Mouse (Mus musculus) midbrain, embryonic 16.5 days (tissue): Measurements from ENCODE around the gene Carns1. TPM values are rescaled to one million over a fixed set of nuclear protein-coding genes. Genes with fewer than 3 reads are reported as not detected.
"Not testable (repeated sequence)": the region's sequence is repeated elsewhere in the genome, so short reads cannot be mapped to it uniquely, and the experiment has no call there.

Experiments
- ATAC-seq: fragments of 200-750 bp; cut with Nextera tagmentation; 2 replicates; pipeline ENCODE4 v1.8.0; 2017; ENCODE audit warnings: moderate TSS enrichment
- H3K27ac ChIP-seq: fragments of 300-500 bp; sonication (generic); 2 replicates; pipeline ENCODE4 v1.5.1; 2014; ENCODE audit warnings: mild to moderate bottlenecking, low read length, mixed read lengths
- H3K27me3 ChIP-seq: fragments of 300-500 bp; sonication (generic); 2 replicates; pipeline ENCODE4 v1.6.1; 2014; ENCODE audit warnings: low read depth, low read length, mixed read lengths; ENCODE audit not compliant: control insufficient read depth, insufficient read depth
- H3K36me3 ChIP-seq: fragments of 300-500 bp; sonication (generic); 2 replicates; pipeline ENCODE4 v1.6.1; 2014; ENCODE audit warnings: mild to moderate bottlenecking, low read length, moderate library complexity, mixed read lengths; ENCODE audit not compliant: control insufficient read depth, insufficient read depth
- H3K4me1 ChIP-seq: fragments of 300-500 bp; sonication (generic); 2 replicates; pipeline ENCODE4 v1.6.1; 2014; ENCODE audit warnings: mild to moderate bottlenecking, low read length, mixed read lengths; ENCODE audit not compliant: control insufficient read depth, insufficient read depth
- H3K4me2 ChIP-seq: fragments of 300-500 bp; sonication (generic); 2 replicates; pipeline ENCODE4 v1.6.1; 2014; ENCODE audit warnings: mild to moderate bottlenecking, low read length, mixed read lengths
- H3K4me3 ChIP-seq: fragments of 300-500 bp; sonication (generic); 2 replicates; pipeline ENCODE4 v1.5.1; 2014; ENCODE audit warnings: low read depth, mild to moderate bottlenecking, low read length, moderate library complexity, mixed read lengths
- H3K9ac ChIP-seq: fragments of 300-500 bp; sonication (generic); 2 replicates; pipeline ENCODE4 v1.6.1; 2014; ENCODE audit warnings: low read depth, low read length, mixed read lengths
- H3K9me3 ChIP-seq: fragments of 300-500 bp; sonication (generic); replicated peaks from 2 replicates; pipeline ENCODE4 v1.6.1; 2014; ENCODE audit warnings: mild to moderate bottlenecking, low read length, mixed read lengths; ENCODE audit not compliant: control insufficient read depth, poor library complexity, severe bottlenecking
- WGBS: fragments of 180-500 bp; shearing (Covaris S2); extraction: QIAGEN DNeasy Blood & Tissue Kit; methylation state at CpG from one replicate; pipeline ENCODE4 v1.1.7; 2014; 5-methylcytosine and 5-hydroxymethylcytosine counted together
- polyA plus RNA-seq: library from polyadenylated mRNA; unstranded; fragments of >200 nt; fragmentation: Nextera tagmentation; extraction: Ambion mirVana; gene quantifications from 2 replicates; pipeline ENCODE4 v1.2.1, GENCODE M21; 2015

Gene Carns1
- polyA plus RNA-seq, 1 experiment from 2014 or later: 5.2 TPM

- no peak overlapping the region for H3K4me2 ChIP-seq
- peaks cover 15% of the 10 kb centered on the region for H3K4me1 ChIP-seq
- H3K27me3 ChIP-seq: no peaks in the 10 kb centered on the region
- H3K9me3 ChIP-seq: no peaks in the 10 kb centered on the region
- no peak for ATAC-seq
- H3K9ac ChIP-seq: no peak overlapping the region
- H3K36me3 ChIP-seq: no peaks in the 10 kb centered on the region
- H3K27ac ChIP-seq: no peak overlapping the region
- H3K4me3 ChIP-seq: no peak overlapping the region
- WGBS: 86% methylated on average over 16 of the region's 16 CpGs
Measured at GRCm38 (mm10) chr19:4144550-4145498, 30.5 kb downstream of the Carns1 start.

GRCm38 (mm10) chr19:4143759-4144268 is 31.5 kb downstream of the Carns1 start, which contains the start of gene Cabp4:
Gene Cabp4, minus strand, starts transcription at chr19:4144033.
- no peak within 1 kb of the TSS for H3K27ac ChIP-seq
- H3K27me3 ChIP-seq: no peaks in the 10 kb centered on the region
- H3K9me3 ChIP-seq: no peaks in the 10 kb centered on the region
- 86% methylated on average over 7 of the region's 7 CpGs for WGBS
- no peak within 1 kb of the TSS for H3K9ac ChIP-seq
- H3K4me1 ChIP-seq: peaks cover 5% of the 10 kb centered on the region; the same call in 1 of the 2 replicates
- H3K4me2 ChIP-seq: no peak within 1 kb of the TSS
- H3K36me3 ChIP-seq: no peaks in the 10 kb centered on the region
- no peak for ATAC-seq
- no peak within 1 kb of the TSS for H3K4me3 ChIP-seq

GRCm38 (mm10) chr19:4142416-4143173 is 32.7 kb downstream of the Carns1 start:
- Histone ChIP-seq H3K27me3 (no peaks in the 10 kb centered on the region), H3K27ac (no peak overlapping the region), H3K4me3 (no peak overlapping the region), H3K9me3 (no peaks in the 10 kb centered on the region), H3K4me1 (no peaks in the 10 kb centered on the region; the same call in 1 of the 2 replicates), H3K9ac (no peak overlapping the region), H3K36me3 (no peaks in the 10 kb centered on the region), H3K4me2 (no peak overlapping the region)
- WGBS: 90% methylated on average over 18 of the region's 18 CpGs
- ATAC-seq: no peak

- no peak overlapping the region for H3K4me2 ChIP-seq
- ATAC-seq: no peak
- no peaks in the 10 kb centered on the region for H3K36me3 ChIP-seq
- no peak overlapping the region for H3K9ac ChIP-seq
- no peak overlapping the region for H3K27ac ChIP-seq
- WGBS: 90% methylated on average over 6 of the region's 6 CpGs
- H3K4me3 ChIP-seq: no peak overlapping the region
- no peaks in the 10 kb centered on the region for H3K27me3 ChIP-seq
- H3K9me3 ChIP-seq: no peaks in the 10 kb centered on the region
- H3K4me1 ChIP-seq: no peaks in the 10 kb centered on the region; the same call in 1 of the 2 replicates
Measured at GRCm38 (mm10) chr19:4140147-4140546, 35.1 kb downstream of the Carns1 start.

- Histone ChIP-seq H3K9ac (no peak within 1 kb of the TSS), H3K4me2 (no peak within 1 kb of the TSS), H3K27ac (no peak within 1 kb of the TSS), H3K27me3 (no peaks in the 10 kb centered on the region), H3K9me3 (no peaks in the 10 kb centered on the region), H3K36me3 (no peaks in the 10 kb centered on the region), H3K4me1 (no peaks in the 10 kb centered on the region; the same call in 1 of the 2 replicates), H3K4me3 (no peak within 1 kb of the TSS)
- ATAC-seq: no peak
- 57% methylated on average over 2 of the region's 2 CpGs for WGBS
Measured at GRCm38 (mm10) chr19:4139446-4139845, 35.8 kb downstream of the Carns1 start, which contains the start of gene Gpr152. Gene Gpr152, plus strand, starts transcription at chr19:4139787.

- Histone ChIP-seq H3K27me3 (no peaks in the 10 kb centered on the region), H3K4me2 (no peak overlapping the region), H3K4me1 (no peaks in the 10 kb centered on the region; the same call in 1 of the 2 replicates), H3K27ac (no peak overlapping the region), H3K9ac (no peak overlapping the region), H3K36me3 (peaks cover 3% of the 10 kb centered on the region), H3K9me3 (no peaks in the 10 kb centered on the region), H3K4me3 (no peak overlapping the region)
- 86% methylated on average over 5 of the region's 5 CpGs for WGBS
- ATAC-seq: no peak
Measured at GRCm38 (mm10) chr19:4137913-4138312, 37.4 kb downstream of the Carns1 start.

GRCm38 (mm10) chr19:4136463-4136862 is 38.8 kb downstream of the Carns1 start:
- 81% methylated on average over 5 of the region's 5 CpGs for WGBS
- H3K4me1 ChIP-seq: no peaks in the 10 kb centered on the region; the same call in 1 of the 2 replicates

DNA sequence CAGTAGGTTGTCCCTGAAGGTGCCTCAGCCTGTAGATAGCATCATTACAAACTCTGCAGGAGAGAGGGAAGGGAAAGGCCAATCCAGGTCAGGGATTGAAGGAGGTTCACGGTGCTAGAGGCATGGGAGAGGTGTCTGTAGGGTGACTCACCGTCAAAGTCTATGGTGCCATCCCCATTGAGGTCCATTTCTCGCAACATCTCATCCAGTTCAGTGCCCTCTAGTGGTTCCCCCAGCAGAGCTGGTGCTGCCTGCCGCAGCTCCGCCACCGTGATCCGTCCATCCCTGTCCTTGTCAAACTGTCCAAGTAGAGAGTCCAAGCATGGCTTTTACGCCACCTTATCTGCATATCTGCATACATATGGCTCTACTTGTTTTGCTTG is 39.3 kb downstream of the Carns1 start:
- WGBS: 23% methylated on average over 8 of the region's 8 CpGs
- H3K4me3 ChIP-seq, ATAC-seq, H3K27ac ChIP-seq, H3K9me3 ChIP-seq, H3K27me3 ChIP-seq, H3K4me1 ChIP-seq, H3K4me2 ChIP-seq, H3K9ac ChIP-seq: not testable (repeated sequence)
- peaks cover 13% of the 10 kb centered on the region for H3K36me3 ChIP-seq

More at GRCm38 (mm10) chr19:4136463-4136862, 38.8 kb downstream of the Carns1 start:
- H3K4me3 ChIP-seq: no peak overlapping the region
- no peaks in the 10 kb centered on the region for H3K9me3 ChIP-seq
- no peak overlapping the region for H3K4me2 ChIP-seq
- H3K9ac ChIP-seq: no peak overlapping the region
- H3K27me3 ChIP-seq: no peaks in the 10 kb centered on the region
- no peak for ATAC-seq
- no peak overlapping the region for H3K27ac ChIP-seq
- H3K36me3 ChIP-seq: peaks cover 10% of the 10 kb centered on the region
